Mouse (Mus musculus): Measurements from ENCODE around the gene Mrnip. TPM values are rescaled to one million over a fixed set of nuclear protein-coding genes. Genes with fewer than 3 reads are reported as not detected.
A peak's percentile ranks its signal among the peaks of the same experiment; 100 is the strongest.

Mrnip gene
- total RNA-seq, 1 experiment from 2014 or later = 15.0 TPM

GRCm38 (mm10) chr11:50203302-50203827, 29.1 kb downstream of the Mrnip start:
- DNase-seq = no peak

- no peak for DNase-seq
Measured at GRCm38 (mm10) chr11:50205434-50205833, 31.2 kb downstream of the Mrnip start.

DNA sequence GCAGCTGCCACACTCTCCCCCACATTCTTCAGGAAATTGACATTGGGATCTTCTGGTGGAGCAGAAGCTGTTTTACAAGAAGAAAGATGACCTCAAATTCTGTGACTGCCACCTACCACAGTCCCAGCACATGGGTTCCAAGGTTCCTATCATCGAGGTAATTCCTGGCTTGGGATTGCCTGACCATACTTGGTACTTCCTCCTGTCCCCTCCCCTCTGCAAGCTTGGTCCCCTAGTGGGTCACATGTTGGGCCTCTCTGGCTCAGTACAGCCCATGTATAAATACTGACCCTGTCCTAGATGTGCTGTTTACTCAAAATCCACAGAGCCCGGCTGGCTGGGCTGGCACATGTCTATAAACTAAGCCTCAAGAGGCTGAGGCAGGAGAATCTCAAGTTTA, 31.8 kb downstream of the Mrnip start:
- DNase-seq = no peak

DNA sequence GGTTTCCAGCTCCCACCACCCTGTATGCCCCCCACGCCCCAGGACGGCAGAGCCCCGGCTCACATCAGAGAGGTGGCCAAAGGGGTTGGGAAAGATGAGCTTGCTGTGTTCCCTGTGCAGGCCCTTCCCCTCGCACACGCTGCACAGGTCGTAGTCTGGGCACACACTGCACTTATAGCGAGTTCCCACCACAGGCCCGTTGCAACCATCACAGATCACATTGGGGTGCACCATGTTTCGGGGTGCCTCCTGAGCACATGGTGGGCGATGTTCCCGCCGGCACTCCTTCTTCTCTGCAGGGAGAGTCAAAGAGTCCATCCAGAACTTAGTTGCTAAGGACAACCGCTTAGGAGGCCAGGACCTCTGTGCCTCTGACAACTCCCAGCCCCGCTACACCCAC, 33.1 kb downstream of the Mrnip start:
- DNase-seq = no peak

GRCm38 (mm10) chr11:50208039-50208438, 33.8 kb downstream of the Mrnip start:
- DNase-seq = no peak

- DNase-seq = peak; percentile 90
Measured at GRCm38 (mm10) chr11:50210101-50210504, 35.9 kb downstream of the Mrnip start.

- DNase-seq = peak; percentile 88
Measured at GRCm38 (mm10) chr11:50210505-50211151, 36.4 kb downstream of the Mrnip start, which contains the start of the genes Sqstm1 and Mgat4b. Gene Sqstm1 (minus strand): TSS chr11:50210827. Gene Mgat4b (plus strand): TSS chr11:50210890.

DNA sequence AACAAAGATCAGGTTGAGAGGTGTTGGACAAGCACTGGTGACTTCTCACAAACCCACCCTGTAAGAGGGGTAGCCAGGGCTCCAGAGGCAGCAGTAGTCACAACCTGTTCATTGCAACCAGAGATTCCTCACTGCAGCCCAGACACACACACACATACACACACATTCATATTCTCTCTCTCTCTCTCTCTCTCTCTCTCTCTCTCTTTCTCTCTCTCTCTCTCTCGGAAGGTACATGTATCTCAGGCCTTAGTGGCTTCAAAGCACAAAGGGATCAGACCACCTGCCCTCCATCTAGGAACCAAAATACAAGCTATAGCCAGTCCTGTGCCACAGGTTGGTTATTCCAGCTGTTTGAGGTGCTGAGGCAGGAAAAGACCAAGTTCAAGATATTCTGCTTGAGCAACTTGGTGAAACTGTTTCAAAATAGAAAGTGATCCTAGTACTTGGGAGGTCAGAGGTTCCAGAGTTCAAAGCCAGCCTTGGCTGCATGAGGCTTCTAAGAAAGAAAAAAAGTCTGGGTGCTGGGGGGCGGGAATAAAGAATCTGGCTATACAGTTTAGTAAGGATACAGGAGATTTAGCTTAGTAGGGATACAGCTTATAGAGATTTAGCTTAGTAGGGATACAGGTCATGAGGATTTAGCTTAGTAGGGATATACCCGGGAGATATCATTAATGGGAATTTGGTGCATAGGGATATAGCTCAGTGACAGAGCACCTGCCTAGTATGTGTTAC, 37.2 kb downstream of the Mrnip start:
- no peak for DNase-seq

DNA sequence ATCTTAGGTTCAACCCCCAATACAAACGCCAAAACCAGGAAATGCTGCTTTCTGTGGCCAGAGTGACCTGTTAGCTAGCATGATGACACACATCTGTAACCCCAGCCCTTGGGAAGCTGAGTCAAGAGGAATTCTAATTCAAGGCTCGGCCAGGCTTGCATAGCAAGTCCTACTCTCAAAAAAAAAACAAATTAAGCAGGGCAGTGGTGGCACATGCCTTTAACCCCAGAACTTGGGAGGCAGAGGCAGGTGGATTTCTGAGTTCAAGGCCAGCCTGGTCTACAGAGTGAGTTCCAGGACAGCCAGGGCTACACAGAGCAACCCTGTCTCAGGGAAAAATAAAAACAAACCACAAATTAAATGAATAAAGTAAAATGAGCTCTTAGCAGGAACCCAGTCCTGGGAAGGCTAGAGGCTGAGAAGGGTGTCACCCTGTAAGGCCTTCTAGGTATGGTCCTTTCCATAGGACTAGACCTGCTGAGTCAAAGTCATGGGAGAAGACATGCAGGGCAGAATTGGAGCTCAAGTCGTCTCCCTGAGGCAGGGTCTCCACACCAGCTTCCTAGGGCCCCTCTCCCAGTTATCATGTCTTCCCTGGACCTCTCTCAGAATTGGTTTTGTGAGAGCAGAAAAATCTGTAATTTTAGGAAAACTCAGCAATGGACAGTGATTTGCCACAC, 38.0 kb downstream of the Mrnip start:
- DNase-seq = no peak

GRCm38 (mm10) chr11:50212848-50213758, 38.9 kb downstream of the Mrnip start:
- DNase-seq = peak; percentile 85

DNA sequence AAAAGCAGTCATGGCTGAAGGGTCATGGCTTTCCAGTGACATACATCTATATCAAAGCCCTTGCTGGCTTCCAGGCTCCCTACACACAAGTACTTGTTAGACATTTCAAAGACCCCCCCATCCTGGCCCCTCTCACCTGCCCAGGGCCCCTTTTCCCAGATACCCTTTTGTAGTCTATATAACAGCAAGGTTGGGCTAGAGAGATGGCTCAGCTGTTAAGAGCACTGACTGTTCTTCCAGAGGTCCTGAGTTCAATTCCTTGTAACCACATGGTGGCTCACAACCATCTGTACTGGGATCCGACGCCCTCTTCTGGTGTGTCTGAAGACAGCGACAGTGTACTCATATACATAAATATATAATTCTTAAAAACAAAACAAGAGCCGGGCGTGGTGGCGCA, 40.4 kb downstream of the Mrnip start:
- DNase-seq = no peak

GRCm38 (mm10) chr11:50215633-50216032, 41.4 kb downstream of the Mrnip start:
- DNase-seq = no peak

DNA sequence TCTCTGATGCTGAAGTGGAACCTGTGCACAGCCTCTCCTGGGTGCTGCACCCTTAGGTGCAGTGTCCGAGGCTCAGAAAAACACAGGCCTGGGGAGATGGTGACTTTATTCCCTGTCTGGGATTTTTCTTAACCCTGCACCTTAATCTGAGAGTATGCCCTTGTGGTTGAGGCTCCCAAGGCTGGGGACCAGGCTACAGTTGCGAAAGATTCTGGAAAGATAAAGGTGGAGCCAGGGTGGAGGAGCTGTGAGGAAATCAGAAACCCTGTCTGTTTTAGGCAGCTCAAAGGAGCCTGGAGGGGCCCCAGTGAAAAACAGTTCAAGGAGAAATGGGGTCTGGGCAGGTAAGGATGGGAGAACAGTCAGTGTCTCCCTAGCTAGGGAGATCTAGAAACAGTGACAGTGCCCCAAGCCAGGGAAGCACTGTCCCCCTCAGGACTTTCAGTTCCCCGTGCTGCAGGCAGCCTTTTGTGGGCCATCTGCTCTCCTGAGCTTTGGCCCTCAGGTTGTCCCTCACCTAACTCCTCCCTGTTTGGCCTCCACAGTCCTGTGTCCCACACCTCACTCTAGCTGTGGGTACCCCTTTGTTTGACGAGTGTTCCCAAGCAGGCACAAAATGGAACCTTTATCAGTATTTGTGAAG, 42.6 kb downstream of the Mrnip start:
- no peak for DNase-seq

- no peak for DNase-seq
Measured at GRCm38 (mm10) chr11:50217811-50218210, 43.6 kb downstream of the Mrnip start.

- DNase-seq = no peak
Measured at GRCm38 (mm10) chr11:50219833-50220232, 45.6 kb downstream of the Mrnip start.

- DNase-seq = no peak
Measured at GRCm38 (mm10) chr11:50222559-50223276, 48.5 kb downstream of the Mrnip start.

DNA sequence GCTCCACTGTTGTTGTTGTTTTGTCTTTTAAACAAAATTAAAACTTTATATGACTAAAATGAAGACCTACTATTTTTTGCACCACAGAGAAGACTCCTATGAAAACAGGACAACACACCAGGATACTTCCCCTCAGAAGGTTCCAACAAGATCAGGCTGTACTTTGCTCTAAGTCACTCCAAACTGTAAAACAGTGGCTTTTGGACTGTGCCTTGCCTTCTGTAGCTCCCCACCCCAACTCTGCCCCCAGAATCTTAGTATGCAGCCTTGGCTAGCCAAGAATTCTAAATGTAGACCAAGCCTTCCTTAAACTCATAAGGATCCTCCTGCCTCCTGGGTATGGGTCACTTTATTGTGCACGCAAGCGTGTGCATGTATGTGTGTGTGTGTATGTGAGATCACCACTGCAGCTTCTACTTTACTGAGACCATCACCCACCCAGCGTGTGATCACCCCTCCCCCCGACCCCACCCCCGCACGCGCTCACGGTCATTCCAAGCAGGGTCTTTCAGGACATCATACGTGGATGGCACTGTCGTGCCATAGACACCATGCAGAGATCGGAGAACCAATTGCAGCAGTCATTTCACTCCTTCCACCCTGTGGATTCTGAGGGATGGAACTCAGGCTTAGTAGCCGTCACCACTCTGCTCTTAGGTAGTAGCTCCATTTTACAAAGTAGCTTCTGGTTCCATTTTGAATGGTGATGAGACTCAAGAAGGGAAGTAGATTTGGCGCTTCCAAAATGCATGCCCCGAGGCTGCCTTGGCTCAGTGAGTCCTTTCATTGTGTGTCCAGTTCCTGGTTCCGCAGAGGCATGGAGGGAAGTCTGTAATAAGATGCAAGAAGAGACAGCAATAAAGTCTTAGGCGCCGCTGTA, 49.8 kb downstream of the Mrnip start:
- DNase-seq = no peak

DNA sequence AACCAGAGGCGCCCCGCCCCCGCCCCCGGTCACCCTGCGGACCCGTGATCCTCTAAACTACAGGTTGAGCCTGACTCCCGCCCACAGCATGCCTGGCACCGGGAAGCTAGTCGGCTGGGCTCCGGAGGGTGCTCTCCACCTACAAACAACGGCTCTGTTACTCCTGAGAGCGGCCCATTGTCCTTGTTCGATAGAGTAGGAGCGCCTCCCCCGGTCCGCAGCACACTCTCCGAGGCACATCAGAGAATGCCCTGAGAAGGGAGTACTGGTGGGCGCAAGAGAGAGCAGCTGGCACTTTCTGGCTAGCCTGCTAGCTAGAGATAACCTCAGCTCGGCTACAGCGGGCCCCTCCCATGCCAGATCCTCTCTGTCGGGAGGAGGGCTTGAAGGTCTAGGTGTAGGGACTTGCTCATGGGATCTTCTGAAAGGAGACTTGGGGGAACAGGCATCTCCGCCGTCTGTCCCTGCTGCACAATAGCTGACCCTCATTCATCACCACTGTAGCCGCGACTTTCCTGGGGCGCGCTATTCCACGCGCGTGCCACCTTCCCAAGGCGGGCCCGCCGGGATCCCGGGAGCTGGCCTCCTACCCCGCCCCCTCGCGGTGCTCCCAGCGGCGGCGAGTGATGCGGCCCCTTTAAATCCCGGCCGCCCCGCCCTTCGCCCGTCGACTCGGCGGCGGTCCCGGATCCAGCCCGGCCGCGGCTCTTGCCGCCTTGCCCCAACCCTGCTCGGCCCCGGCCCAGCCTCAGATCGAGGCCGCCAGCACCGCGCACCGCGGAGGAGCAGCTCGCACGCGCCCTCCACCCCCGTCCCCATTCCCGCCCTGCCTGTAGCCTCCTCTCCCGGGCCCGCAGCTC, 50.7 kb downstream of the Mrnip start:
- DNase-seq = peak; percentile 93
